Mouse (Mus musculus) heart, embryonic 11.5 days (tissue): ENCODE measurements around the gene Gm20458. TPM values are rescaled to one million over a fixed set of nuclear protein-coding genes. Genes with fewer than 3 reads are reported as not detected.

Experiments used
- ATAC-seq: fragments of 200-750 bp; cut with Nextera tagmentation; replicated peaks from 2 replicates; pipeline ENCODE4 v1.8.0; 2017; ENCODE audit warnings: moderate library complexity; ENCODE audit not compliant: insufficient number of reproducible peaks, low FRiP score, low TSS enrichment
- H3K27ac ChIP-seq: fragments of 300-500 bp; sonication (generic); 2 replicates; pipeline ENCODE4 v1.5.1; 2014; ENCODE audit warnings: mild to moderate bottlenecking, low read depth, low read length
- H3K27me3 ChIP-seq: fragments of 300-500 bp; sonication (generic); 2 replicates; pipeline ENCODE4 v1.6.1; 2014; ENCODE audit warnings: mild to moderate bottlenecking, low read length, mixed read lengths; ENCODE audit not compliant: control insufficient read depth, insufficient read depth
- H3K36me3 ChIP-seq: fragments of 300-500 bp; sonication (generic); 2 replicates; pipeline ENCODE4 v1.6.1; 2014; ENCODE audit warnings: mild to moderate bottlenecking, low read length, moderate library complexity, mixed read lengths; ENCODE audit not compliant: control insufficient read depth, insufficient read depth
- H3K4me1 ChIP-seq: fragments of 300-500 bp; sonication (generic); 2 replicates; pipeline ENCODE4 v1.6.1; 2014; ENCODE audit warnings: low read length; ENCODE audit not compliant: control insufficient read depth, insufficient read depth
- H3K4me2 ChIP-seq: fragments of 300-500 bp; sonication (generic); 2 replicates; pipeline ENCODE4 v1.6.1; 2014; ENCODE audit warnings: mild to moderate bottlenecking, moderate library complexity
- H3K4me3 ChIP-seq: fragments of 300-500 bp; sonication (generic); 2 replicates; pipeline ENCODE4 v1.5.1; 2014; ENCODE audit warnings: low read depth, low read length
- H3K9ac ChIP-seq: fragments of 300-500 bp; sonication (generic); 2 replicates; pipeline ENCODE4 v1.6.1; 2014; ENCODE audit warnings: mild to moderate bottlenecking, low read depth, low read length, moderate library complexity
- H3K9me3 ChIP-seq: fragments of 300-500 bp; sonication (generic); replicated peaks from 2 replicates; pipeline ENCODE4 v1.6.1; 2016; ENCODE audit warnings: low read length; ENCODE audit not compliant: control insufficient read depth
- WGBS: fragments of 180-500 bp; shearing (Covaris S2); extraction: QIAGEN DNeasy Blood & Tissue Kit; methylation state at CpG from one replicate; pipeline ENCODE4 v1.1.7; 2014; ENCODE audit not compliant: insufficient replicate concordance; 5-methylcytosine and 5-hydroxymethylcytosine counted together
- polyA plus RNA-seq: library from polyadenylated mRNA; unstranded; fragments of >200 nt; fragmentation: Nextera tagmentation; extraction: Ambion mirVana; gene quantifications from 2 replicates; pipeline ENCODE4 v1.2.1, GENCODE M21; 2014

The Gm20458 gene
- polyA plus RNA-seq, 1 experiment from 2014 or later = 8.4 TPM

DNA sequence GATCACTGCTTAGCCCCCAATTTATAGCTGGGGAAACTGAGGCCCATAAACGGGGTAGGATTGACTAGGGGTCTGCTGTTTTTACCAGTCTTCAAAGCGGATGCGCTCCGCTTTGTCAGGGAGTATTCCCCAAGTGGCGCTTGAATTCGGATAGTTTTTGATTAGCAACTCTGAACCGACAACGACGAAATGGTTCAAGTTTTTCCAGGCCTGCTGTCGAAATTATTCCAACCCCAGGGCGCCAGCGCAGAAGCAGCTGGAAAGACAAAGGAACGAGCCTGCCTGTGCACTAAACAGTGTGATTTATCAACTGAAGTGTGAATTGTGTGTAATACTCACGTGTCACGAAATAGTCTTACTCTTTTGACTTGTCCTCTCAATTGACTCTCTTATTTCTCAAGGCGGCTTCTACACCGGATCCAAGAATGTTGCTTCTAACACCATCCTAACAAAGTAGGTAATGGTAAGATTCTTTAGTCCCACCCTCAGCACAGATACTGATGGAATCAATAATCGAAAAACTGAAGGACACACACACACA, 17.2 kb upstream of the Gm20458 start, which contains the start of gene Sdc4:
Gene Sdc4 (minus strand): TSS at position 428 of the 541 bp plus-strand sequence.
- peak within 1 kb of the TSS; percentile 64 for H3K4me3 ChIP-seq
- 7% methylated on average over 18 of the region's 18 CpGs for WGBS
- H3K27ac ChIP-seq = peak within 1 kb of the TSS; percentile 55; the same call in 1 of the 2 replicates
- no peaks in the 10 kb centered on the region for H3K9me3 ChIP-seq
- ATAC-seq = no peak
- no peaks in the 10 kb centered on the region for H3K27me3 ChIP-seq
- H3K4me1 ChIP-seq = peaks cover 21% of the 10 kb centered on the region
- no peaks in the 10 kb centered on the region for H3K36me3 ChIP-seq
- H3K9ac ChIP-seq = peak within 1 kb of the TSS; percentile 75
- H3K4me2 ChIP-seq = peak within 1 kb of the TSS; percentile 88

DNA sequence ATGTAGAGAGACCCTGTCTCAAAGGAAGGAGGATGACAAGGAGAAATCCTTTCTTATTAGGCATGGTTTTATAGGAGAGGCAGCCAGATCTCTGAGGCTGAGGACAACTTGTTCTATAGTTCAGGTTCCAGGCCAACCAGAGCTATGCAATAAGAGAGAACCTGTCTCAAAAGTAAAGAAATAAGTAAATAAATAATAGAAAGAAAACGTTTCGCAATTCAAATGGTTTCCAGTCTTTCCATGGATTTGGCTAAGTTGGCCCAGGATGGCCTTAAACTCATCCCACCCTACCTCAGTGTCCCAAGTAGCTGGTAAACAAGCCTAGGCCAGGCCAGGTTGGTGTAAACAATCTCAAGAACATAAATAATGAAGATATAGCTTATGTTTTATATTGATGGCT, 16.1 kb upstream of the Gm20458 start:
- Histone ChIP-seq H3K4me3 (no peak overlapping the region), H3K9ac (no peak overlapping the region), H3K4me2 (no peak overlapping the region), H3K27me3 (no peaks in the 10 kb centered on the region), H3K27ac (no peak overlapping the region), H3K36me3 (no peaks in the 10 kb centered on the region), H3K4me1 (peaks cover 19% of the 10 kb centered on the region), H3K9me3 (no peaks in the 10 kb centered on the region)
- 81% methylated on average over 2 of the region's 2 CpGs for WGBS
- no peak for ATAC-seq

DNA sequence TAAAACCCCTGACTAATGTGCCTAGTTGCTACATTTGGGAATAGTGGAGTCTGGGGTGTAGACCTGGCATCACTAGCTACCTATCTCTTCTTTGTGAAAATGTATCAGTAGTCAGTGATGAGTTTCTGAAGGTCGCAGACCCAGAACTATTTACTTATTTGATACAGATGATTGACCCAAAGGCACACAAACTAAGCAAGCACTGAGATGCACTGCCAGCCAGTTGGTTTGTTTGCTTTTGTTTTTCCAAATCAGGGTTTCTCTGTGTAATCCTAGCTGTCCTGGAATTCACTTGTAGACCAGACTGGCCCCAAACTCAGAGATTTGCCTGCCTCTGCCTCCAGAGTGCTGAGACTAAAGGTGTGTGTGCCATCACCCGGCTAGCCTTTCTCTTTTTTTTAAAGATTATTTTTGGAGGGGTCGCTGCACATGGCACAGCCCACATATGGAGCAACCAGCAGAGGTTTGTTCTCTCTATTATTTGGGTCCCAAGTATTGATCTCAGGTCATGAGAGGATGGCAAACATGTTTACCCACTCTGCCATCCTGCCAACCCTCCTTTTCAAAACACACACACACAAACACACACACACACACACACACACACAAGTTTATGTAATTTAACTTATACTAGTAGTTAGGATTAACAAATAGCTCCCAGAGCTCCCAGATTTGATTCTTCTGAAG, 15.2 kb upstream of the Gm20458 start:
- Histone ChIP-seq H3K4me3 (no peak overlapping the region), H3K4me1 (peaks cover 19% of the 10 kb centered on the region), H3K27me3 (no peaks in the 10 kb centered on the region), H3K9ac (no peak overlapping the region), H3K9me3 (no peaks in the 10 kb centered on the region), H3K36me3 (no peaks in the 10 kb centered on the region), H3K4me2 (no peak overlapping the region), H3K27ac (no peak overlapping the region)
- WGBS = 76% methylated on average over 3 of the region's 3 CpGs
- ATAC-seq = no peak

DNA sequence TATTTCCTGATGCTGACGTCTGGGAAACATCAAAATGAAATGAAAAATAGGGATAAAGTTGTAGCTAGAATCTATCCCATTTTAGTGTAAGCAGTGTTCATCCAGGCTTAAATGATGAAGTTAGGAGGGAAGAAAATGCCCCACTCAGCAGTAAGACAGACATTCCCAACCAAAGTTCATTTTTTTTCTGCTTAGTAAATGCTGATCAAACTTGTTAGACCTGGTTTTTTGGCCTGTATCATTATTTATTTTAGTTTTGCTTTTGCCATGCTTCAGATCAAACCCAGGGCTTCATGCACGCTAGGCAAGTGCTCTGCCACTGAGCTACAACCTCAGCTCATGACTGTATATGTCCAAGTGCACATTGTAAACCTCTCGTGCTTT, 14.7 kb upstream of the Gm20458 start:
- H3K9me3 ChIP-seq = no peaks in the 10 kb centered on the region
- H3K27ac ChIP-seq = no peak overlapping the region
- 71% methylated on average over 3 of the region's 3 CpGs for WGBS
- no peaks in the 10 kb centered on the region for H3K36me3 ChIP-seq
- no peak overlapping the region for H3K4me3 ChIP-seq
- no peak overlapping the region for H3K4me2 ChIP-seq
- no peak for ATAC-seq
- no peaks in the 10 kb centered on the region for H3K27me3 ChIP-seq
- H3K4me1 ChIP-seq = peaks cover 17% of the 10 kb centered on the region
- no peak overlapping the region for H3K9ac ChIP-seq

DNA sequence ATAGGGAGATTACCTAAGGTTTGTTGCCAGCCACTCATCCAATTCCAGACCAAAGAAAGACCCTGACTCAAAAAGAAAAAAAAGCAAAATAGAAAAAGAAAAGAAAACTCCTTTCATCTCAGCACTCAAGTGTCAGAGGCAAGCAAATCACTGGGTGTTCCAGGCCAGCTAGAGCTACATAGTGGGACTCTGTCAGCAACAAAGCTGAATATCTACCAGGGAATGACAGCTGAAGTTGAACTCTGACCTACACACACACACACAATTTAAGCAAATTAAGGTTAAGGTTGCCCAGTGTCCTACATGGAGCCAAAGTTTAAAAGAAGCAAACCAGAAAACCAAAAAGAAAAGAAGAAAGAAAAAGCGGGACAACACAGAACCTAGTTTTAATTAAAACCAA, 12.6 kb upstream of the Gm20458 start:
- H3K4me2 ChIP-seq = no peak overlapping the region
- H3K9me3 ChIP-seq = no peaks in the 10 kb centered on the region
- no peak overlapping the region for H3K9ac ChIP-seq
- H3K4me3 ChIP-seq = no peak overlapping the region
- no peaks in the 10 kb centered on the region for H3K36me3 ChIP-seq
- WGBS = 89% methylated on average over 1 of the region's 1 CpGs
- no peaks in the 10 kb centered on the region for H3K27me3 ChIP-seq
- no peak overlapping the region for H3K27ac ChIP-seq
- no peak for ATAC-seq
- H3K4me1 ChIP-seq = peaks cover 15% of the 10 kb centered on the region

DNA sequence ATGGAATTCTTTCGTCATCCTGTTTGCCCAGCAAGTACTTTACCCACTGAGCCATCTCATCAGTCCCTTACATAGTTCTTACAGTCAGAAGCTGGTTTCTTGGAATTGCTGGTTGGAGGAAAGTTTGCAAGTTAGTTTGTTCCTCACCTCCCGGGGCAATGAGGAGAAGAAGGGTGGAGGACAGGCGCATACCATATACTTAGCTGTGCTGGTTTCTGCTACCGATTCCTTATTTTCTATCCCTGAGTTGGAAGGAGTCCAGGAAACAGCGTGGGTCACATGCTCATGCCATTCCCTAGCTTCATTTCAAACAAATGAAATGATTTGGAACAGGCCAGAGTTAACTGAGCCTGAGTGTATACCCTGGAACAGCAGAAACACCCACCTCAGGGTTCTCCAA, 11.8 kb upstream of the Gm20458 start:
- peaks cover 15% of the 10 kb centered on the region for H3K4me1 ChIP-seq
- H3K4me3 ChIP-seq = no peak overlapping the region
- H3K9ac ChIP-seq = no peak overlapping the region
- H3K27ac ChIP-seq = no peak overlapping the region
- H3K27me3 ChIP-seq = no peaks in the 10 kb centered on the region
- H3K9me3 ChIP-seq = no peaks in the 10 kb centered on the region
- H3K4me2 ChIP-seq = no peak overlapping the region
- no peaks in the 10 kb centered on the region for H3K36me3 ChIP-seq
- ATAC-seq = no peak
- 69% methylated on average over 5 of the region's 5 CpGs for whole genome bisulfite sequencing

DNA sequence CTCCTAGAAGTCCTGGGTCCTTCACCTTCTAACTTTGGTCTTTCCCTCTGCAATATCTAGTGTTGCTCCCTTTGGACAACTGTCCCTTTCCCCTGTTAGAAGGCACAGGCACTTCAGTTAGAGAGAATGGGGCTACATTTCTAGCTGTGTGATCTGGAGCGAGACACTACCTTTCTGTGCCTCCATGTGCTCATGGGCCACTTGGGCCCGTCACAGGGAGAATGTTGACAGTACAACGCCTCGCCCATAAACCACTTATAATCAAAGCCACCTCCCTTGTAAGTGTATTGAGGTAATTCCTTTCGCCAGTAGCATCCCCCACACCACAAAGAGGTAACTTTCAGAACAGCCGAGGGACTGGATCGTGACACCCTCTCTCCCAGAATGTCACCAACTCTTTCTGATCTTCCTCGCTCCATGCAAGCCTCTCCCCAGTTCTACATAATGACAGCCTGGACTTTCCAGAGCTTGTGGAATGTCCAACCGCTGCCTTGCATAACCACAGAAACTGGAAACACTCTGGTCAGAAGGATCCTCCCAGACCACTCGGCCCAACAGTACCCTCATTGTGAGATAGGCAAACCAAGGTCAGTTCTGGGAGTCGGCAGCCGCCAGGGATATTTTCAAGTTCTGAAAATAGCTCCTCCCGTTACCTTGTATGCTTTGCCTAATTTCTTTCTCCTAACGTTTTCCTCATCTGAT, 11.3 kb upstream of the Gm20458 start:
- Histone ChIP-seq H3K4me3 (no peak overlapping the region), H3K9ac (no peak overlapping the region), H3K4me1 (peaks cover 15% of the 10 kb centered on the region), H3K9me3 (no peaks in the 10 kb centered on the region), H3K27ac (peak overlapping the region; percentile 7; the same call in 1 of the 2 replicates), H3K36me3 (no peaks in the 10 kb centered on the region), H3K4me2 (no peak overlapping the region), H3K27me3 (no peaks in the 10 kb centered on the region)
- 55% methylated on average over 14 of the region's 14 CpGs for WGBS
- no peak for ATAC-seq

DNA sequence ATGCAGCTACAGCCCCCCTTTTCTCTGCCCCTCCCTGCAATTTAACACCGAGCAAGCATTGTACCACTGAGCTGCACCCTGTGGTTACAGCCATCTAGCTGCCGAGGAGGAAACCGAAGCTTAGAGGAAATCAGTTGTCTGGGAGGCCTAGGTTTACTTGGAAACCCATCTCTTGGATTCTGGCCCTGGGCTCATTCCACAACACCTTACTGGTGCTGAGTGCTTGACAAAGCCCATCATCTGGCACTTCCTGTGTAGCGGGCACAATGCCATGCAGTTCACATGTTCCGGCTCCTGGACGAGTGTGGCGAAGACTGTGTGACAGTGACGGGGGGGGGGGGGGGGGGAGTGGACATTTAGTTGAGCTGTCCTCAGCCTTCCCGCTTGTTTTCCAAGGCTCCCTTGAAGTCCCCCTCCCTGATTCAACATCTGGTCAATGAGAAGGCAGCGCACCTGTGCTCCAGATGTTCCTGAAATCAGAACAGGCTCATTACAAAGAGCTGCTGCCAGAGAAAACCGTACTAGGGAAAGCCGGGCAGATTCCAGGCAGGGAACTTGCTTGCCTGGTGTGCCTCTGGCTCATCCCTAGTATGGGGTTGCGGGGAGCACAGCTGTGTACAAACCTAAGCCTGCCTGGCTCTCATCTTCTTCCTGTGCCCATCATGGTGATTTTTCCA, 8.6 kb upstream of the Gm20458 start:
- Histone ChIP-seq H3K9me3 (no peaks in the 10 kb centered on the region), H3K4me3 (no peak overlapping the region), H3K27ac (no peak overlapping the region), H3K9ac (no peak overlapping the region), H3K4me1 (peaks cover 27% of the 10 kb centered on the region), H3K4me2 (peak overlapping the region; percentile 19; the same call in 1 of the 2 replicates), H3K27me3 (no peaks in the 10 kb centered on the region), H3K36me3 (no peaks in the 10 kb centered on the region)
- no peak for ATAC-seq
- 41% methylated on average over 13 of the region's 13 CpGs for WGBS
